Mouse (Mus musculus): ENCODE results near the gene Crtac1. TPM values are rescaled to one million over a fixed set of nuclear protein-coding genes. Genes with fewer than 3 reads are reported as not detected.

Gene Crtac1
- polyA plus RNA-seq, 1 experiment from 2014 or later: 0.44 TPM

DNA sequence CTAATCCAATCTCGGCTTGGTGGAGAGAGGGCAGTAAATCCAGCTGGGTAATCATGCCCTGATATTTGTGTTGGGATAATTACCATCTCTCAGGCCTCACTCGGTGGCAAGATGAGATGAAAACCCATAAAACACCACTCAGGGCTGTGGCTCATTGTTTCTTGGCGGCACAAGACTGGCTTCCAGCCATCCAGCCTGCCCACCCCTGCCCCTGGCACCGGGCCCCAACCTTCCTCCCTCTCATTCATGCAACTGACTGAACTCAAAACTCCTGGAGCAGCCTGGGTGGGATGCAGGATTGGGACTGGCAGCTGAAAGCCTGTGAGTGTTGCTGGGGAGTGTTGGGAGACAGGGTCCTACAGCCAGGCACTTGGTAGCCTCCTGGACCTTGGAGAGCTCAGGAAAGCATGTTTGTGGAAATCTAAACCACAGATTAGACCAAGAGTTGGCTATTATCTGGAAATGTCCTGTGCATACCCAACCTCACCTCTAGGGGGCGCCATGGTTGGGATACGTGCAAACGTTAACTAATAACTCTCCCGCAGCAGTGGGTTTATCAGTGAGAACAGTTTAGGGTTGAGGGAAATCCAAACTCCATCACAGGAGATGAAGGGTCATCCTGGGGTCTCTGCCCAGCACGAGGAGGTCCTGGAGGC is 99.4 kb downstream of the Crtac1 start:
- no peaks in the 10 kb centered on the region for H3K36me3 ChIP-seq (ENCODE audit: insufficient read depth, low read length)
- no peak overlapping the region for H3K9ac ChIP-seq (replicated peaks; ENCODE audit: low read depth)
- 40% methylated on average over 9 of the region's 9 CpGs for WGBS
- no peak for ATAC-seq
- no peaks in the 10 kb centered on the region for H3K27me3 ChIP-seq (replicated peaks; ENCODE audit: insufficient read depth, low read length)
- H3K27ac ChIP-seq (ENCODE audit: low read length): no peak overlapping the region
- no peaks in the 10 kb centered on the region for H3K9me3 ChIP-seq (ENCODE audit: low read length)
- no peaks in the 10 kb centered on the region for H3K4me1 ChIP-seq (ENCODE audit: insufficient read depth, low read depth, low read length)
- no peak overlapping the region for H3K4me2 ChIP-seq (replicated peaks; ENCODE audit: low read depth, low read length)
- H3K4me3 ChIP-seq (ENCODE audit: low read depth, low read length): no peak overlapping the region
- TF ChIP-seq EP300 (IDR thresholded peaks at IDR 0.05) (no peak), CTCF (IDR thresholded peaks at IDR 0.05) (peak; percentile 24; the same call in 1 of the 2 replicates)
- no peak for DNase-seq (ENCODE audit: low spot score)

DNA sequence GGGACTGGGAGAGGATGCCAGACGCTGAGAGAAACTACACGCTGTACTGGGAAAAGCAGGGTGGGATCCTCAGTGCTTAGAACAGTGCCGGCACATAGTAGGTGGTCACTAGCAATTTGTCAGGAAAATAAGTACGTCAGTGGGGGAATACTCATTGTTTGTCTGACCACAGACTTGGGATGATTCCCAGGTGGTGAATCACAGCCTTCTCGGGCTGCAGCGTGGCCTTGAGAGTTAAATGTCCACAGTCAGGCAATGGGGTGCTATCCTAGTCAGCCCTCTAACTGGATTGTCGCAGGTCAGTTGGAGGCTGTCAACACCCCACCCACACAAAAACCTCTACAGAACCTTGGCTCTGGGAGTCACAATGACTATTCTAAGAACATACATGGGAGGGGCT is 100.1 kb downstream of the Crtac1 start:
- DNase-seq (ENCODE audit: low spot score) (no peak), ATAC-seq (no peak)
- Histone ChIP-seq H3K9ac (replicated peaks; ENCODE audit: low read depth) (no peak overlapping the region), H3K4me3 (ENCODE audit: low read depth, low read length) (no peak overlapping the region), H3K4me2 (replicated peaks; ENCODE audit: low read depth, low read length) (no peak overlapping the region), H3K9me3 (ENCODE audit: low read length) (no peaks in the 10 kb centered on the region), H3K36me3 (ENCODE audit: insufficient read depth, low read length) (no peaks in the 10 kb centered on the region), H3K4me1 (ENCODE audit: insufficient read depth, low read depth, low read length) (no peaks in the 10 kb centered on the region), H3K27ac (ENCODE audit: low read length) (no peak overlapping the region), H3K27me3 (replicated peaks; ENCODE audit: insufficient read depth, low read length) (no peaks in the 10 kb centered on the region)
- TF ChIP-seq EP300 (IDR thresholded peaks at IDR 0.05): no peak
- no peak for TF ChIP-seq CTCF (IDR thresholded peaks at IDR 0.05)
- 78% methylated on average over 7 of the region's 7 CpGs for WGBS

DNA sequence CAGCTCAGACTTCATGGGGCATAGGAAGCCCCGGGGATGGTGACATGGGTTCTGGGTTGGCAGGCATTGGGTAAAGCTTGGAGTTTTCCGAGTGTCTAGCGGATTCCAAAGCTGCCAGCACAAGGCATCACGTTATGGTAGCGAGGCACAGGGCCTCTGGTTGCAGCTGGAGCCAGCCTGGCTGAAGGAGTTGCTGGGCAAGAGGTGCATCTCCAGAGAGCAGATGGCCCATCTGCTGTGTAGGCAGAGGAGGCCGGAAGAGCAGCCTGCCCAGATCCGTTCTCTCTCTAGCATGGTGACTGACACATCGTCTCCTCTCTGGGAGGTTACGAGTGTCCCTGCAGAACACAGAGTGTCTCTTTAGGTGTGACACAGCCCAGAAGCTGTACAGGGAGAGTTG is 103.4 kb downstream of the Crtac1 start:
- Histone ChIP-seq H3K4me2 (replicated peaks; ENCODE audit: low read depth, low read length) (no peak overlapping the region), H3K9ac (replicated peaks; ENCODE audit: low read depth) (no peak overlapping the region), H3K4me1 (ENCODE audit: insufficient read depth, low read depth, low read length) (no peaks in the 10 kb centered on the region), H3K27ac (ENCODE audit: low read length) (no peak overlapping the region), H3K36me3 (ENCODE audit: insufficient read depth, low read length) (no peaks in the 10 kb centered on the region), H3K27me3 (replicated peaks; ENCODE audit: insufficient read depth, low read length) (no peaks in the 10 kb centered on the region), H3K9me3 (ENCODE audit: low read length) (no peaks in the 10 kb centered on the region), H3K4me3 (ENCODE audit: low read depth, low read length) (no peak overlapping the region)
- TF ChIP-seq CTCF (IDR thresholded peaks at IDR 0.05) (no peak), EP300 (IDR thresholded peaks at IDR 0.05) (no peak)
- ATAC-seq (no peak), DNase-seq (ENCODE audit: low spot score) (no peak)
- WGBS: 79% methylated on average over 9 of the region's 9 CpGs

DNA sequence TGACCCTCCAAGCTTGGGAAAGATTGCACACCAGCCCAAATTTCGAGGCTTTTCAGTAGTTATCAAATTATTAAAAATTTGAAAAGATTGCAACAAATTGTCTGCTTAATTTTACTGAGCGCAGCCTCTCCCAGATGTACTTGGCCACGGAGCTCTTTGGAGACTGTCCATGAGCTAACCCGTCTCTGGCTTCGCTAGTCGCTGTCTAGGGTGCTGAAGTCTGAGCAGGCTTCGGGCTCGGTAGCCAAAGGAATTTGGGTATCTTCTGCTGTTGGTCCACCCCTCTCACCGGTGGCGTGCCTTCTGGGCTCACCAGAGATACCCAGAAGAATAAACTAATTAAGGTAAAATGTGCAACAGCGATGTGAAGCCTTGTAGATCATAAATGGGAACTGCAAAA is 105.7 kb downstream of the Crtac1 start:
- no peaks in the 10 kb centered on the region for H3K27me3 ChIP-seq (replicated peaks; ENCODE audit: insufficient read depth, low read length)
- no peak overlapping the region for H3K27ac ChIP-seq (ENCODE audit: low read length)
- TF ChIP-seq EP300 (IDR thresholded peaks at IDR 0.05): no peak
- no peak for TF ChIP-seq CTCF (IDR thresholded peaks at IDR 0.05)
- H3K4me2 ChIP-seq (replicated peaks; ENCODE audit: low read depth, low read length): no peak overlapping the region
- no peaks in the 10 kb centered on the region for H3K9me3 ChIP-seq (ENCODE audit: low read length)
- H3K9ac ChIP-seq (replicated peaks; ENCODE audit: low read depth): no peak overlapping the region
- WGBS: 5% methylated on average over 11 of the region's 11 CpGs
- H3K36me3 ChIP-seq (ENCODE audit: insufficient read depth, low read length): no peaks in the 10 kb centered on the region
- H3K4me3 ChIP-seq (ENCODE audit: low read depth, low read length): no peak overlapping the region
- ATAC-seq (no peak), DNase-seq (ENCODE audit: low spot score) (peak; percentile 76)
- no peaks in the 10 kb centered on the region for H3K4me1 ChIP-seq (ENCODE audit: insufficient read depth, low read depth, low read length)

DNA sequence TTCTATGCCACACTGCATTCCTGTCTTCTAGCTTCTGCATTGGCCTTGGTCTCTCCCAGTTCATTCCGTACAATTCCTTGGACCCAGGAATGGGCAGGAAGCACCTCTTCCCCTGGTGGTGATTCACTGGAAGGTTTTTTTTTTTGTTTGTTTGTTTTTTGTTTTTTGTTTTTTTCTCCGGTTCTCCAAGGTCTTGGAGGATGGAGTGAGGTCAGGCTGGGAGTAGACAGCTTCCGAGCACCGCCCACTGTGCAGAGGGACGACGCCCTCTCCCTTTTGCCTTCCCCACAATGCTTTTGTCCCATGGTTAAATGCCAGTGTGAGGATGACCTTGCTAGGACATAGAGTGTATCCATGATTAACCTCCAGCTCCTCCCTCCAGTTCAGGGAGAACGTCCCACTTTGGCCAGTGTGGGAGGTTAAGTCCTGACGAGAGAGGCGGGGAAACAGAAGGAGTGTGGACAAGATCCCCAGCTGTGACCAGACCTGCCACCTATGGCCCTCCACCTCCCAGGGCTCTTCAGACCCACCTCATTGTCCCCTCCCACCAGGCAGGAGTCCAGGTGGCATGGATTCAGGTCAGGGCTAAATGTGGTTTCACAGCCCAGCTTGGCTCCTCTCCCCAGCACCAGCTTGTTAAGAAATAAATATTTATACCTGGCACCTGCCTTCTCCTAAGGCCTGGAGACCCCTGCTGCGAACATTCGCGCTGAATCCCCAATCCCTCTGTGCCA is 109.1 kb downstream of the Crtac1 start:
- ATAC-seq (no peak), DNase-seq (ENCODE audit: low spot score) (no peak)
- H3K9me3 ChIP-seq (ENCODE audit: low read length): no peaks in the 10 kb centered on the region
- no peaks in the 10 kb centered on the region for H3K27me3 ChIP-seq (replicated peaks; ENCODE audit: insufficient read depth, low read length)
- WGBS: 48% methylated on average over 12 of the region's 12 CpGs
- H3K4me1 ChIP-seq (ENCODE audit: insufficient read depth, low read depth, low read length): no peaks in the 10 kb centered on the region
- no peak overlapping the region for H3K27ac ChIP-seq (ENCODE audit: low read length)
- no peak overlapping the region for H3K4me3 ChIP-seq (ENCODE audit: low read depth, low read length)
- H3K36me3 ChIP-seq (ENCODE audit: insufficient read depth, low read length): no peaks in the 10 kb centered on the region
- H3K9ac ChIP-seq (replicated peaks; ENCODE audit: low read depth): no peak overlapping the region
- TF ChIP-seq CTCF (IDR thresholded peaks at IDR 0.05): no peak
- no peak for TF ChIP-seq EP300 (IDR thresholded peaks at IDR 0.05)
- H3K4me2 ChIP-seq (replicated peaks; ENCODE audit: low read depth, low read length): no peak overlapping the region

DNA sequence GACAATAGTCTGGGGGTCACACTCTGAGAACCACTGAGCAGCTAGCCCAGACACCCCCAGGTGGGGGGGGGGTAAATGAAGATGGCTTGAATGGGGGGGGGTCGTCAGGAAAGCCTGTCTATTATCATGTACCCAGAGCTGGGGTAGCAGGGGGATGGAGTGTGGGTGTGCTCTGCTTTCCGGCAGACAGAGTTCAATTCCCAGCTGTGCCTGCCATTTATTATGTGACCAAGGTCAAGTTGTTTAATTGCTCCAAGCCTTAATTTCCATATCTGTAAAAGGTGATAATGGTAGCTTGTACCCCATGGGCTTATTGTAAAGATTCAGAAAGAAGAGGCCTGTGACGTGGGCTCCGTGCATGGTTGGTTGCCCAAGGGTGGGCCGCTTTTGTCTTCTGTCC is 109.6 kb downstream of the Crtac1 start:
- H3K4me1 ChIP-seq (ENCODE audit: insufficient read depth, low read depth, low read length): no peaks in the 10 kb centered on the region
- DNase-seq (ENCODE audit: low spot score): no peak
- no peaks in the 10 kb centered on the region for H3K36me3 ChIP-seq (ENCODE audit: insufficient read depth, low read length)
- H3K9ac ChIP-seq (replicated peaks; ENCODE audit: low read depth): no peak overlapping the region
- TF ChIP-seq CTCF (IDR thresholded peaks at IDR 0.05) (no peak), EP300 (IDR thresholded peaks at IDR 0.05) (no peak)
- no peak overlapping the region for H3K27ac ChIP-seq (ENCODE audit: low read length)
- H3K4me3 ChIP-seq (ENCODE audit: low read depth, low read length): no peak overlapping the region
- 55% methylated on average over 5 of the region's 5 CpGs for WGBS
- no peaks in the 10 kb centered on the region for H3K27me3 ChIP-seq (replicated peaks; ENCODE audit: insufficient read depth, low read length)
- no peak for ATAC-seq
- no peak overlapping the region for H3K4me2 ChIP-seq (replicated peaks; ENCODE audit: low read depth, low read length)
- no peaks in the 10 kb centered on the region for H3K9me3 ChIP-seq (ENCODE audit: low read length)
